Mouse (Mus musculus): ENCODE results near the gene Pbld2.

Gene Pbld2

GRCm38 (mm10) chr10:63060406-63060805 is 36.3 kb downstream of the Pbld2 start:
- DNase-seq (ENCODE audit: extremely low read depth, insufficient read length, low spot score): no peak

DNA sequence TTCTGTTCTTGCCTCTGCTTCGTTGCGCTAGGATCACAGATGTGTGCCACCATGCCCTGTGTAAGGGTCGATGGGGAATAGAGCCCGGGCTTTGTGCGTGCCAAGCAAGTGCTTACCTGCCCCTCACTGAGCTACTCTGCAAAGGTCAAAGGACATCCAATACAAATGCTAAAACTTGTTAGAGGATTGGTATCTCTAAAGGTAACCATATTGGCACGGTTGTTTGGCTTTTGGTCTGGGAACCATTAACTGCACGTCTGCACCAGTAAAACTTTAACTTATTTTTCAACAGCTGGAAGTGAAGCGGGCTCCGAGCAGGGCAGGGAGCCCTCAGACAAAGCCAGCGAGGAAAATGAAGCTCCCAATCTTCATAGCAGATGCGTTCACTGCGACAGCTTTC is 37.2 kb downstream of the Pbld2 start:
- DNase-seq (ENCODE audit: extremely low read depth, insufficient read length, low spot score): no peak

DNA sequence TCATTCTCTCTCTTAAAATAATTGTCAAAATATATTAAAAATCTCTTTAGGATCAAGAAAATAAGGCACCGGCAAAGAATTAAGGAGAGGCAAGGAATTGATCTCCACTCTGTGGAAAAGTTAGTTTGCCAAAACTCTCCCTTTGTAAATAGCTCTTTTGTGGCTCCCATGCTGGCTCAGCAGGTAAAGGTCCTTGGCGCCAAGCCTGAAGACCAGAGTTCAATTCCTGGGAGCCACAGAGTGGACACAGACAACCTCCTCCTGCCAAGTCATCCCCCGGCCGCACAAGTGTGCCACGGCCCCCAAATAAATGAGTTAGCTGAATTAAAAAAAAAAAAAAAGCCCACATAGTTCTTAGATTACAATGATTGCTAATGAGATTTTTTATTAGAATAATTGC is 38.6 kb downstream of the Pbld2 start:
- DNase-seq (ENCODE audit: extremely low read depth, insufficient read length, low spot score): no peak

GRCm38 (mm10) chr10:63063365-63063764 is 39.2 kb downstream of the Pbld2 start:
- no peak for DNase-seq (ENCODE audit: extremely low read depth, insufficient read length, low spot score)

DNA sequence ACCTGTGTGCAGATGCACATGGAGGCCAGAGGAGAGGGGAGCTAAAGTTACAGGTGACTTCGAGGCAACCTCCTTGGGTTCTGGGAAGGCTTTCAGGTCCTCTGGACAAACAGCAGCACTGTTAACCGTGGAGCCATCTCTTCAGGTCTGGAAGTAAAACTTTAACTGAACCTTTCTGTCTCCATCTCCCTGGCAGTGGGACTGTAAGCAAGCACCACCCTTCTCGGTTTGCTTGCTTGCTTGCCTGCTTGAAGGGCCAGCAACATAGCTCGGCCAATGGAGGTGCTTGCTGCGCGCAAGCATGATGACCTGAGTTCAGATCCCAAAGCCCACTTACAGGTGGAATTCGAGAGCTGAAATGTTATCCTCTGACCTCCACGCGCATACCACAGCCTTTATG is 40.4 kb downstream of the Pbld2 start:
- DNase-seq (ENCODE audit: extremely low read depth, insufficient read length, low spot score): no peak

DNA sequence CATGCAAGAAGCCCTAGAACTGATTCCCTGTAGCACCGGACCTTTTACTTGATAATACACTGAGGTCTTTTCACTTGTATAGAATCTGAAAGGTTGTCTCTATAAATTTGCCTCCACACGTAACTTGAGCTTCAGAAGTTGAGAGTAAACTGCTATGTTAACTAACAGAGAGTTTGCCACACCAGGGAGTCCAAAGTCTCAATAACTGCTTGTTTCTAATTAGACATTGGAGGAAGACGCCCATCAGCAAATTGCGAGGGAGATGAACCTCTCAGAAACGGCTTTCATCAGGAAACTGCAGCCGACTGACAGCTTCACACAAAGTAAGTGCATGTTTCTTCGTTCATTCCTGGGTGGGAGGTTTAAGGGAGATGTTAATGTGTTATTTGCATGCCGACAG is 41.4 kb downstream of the Pbld2 start:
- no peak for DNase-seq (ENCODE audit: extremely low read depth, insufficient read length, low spot score)

DNA sequence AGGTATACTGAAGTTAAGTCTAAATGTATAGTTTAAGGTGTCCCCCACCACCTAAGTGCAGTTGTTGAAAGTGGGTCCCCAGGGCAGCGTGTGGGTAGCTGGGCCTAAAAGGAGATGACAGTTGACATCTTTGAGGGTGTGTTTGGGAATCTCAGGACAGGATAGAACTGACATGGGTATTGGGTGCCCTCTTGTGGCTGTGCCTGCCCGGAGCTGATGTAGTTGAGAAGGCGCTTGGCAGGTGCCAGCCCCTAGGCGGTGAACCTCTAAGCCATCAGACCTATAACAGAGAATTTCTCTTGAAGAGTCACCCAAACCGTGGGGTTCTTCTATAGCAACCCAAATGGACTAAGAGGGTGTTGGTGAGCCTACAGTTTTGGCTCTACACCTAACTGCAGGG is 41.9 kb downstream of the Pbld2 start:
- DNase-seq (ENCODE audit: extremely low read depth, insufficient read length, low spot score): peak; percentile 13

- no peak for DNase-seq (ENCODE audit: extremely low read depth, insufficient read length, low spot score)
Observed at GRCm38 (mm10) chr10:63086304-63086703, 62.2 kb downstream of the Pbld2 start.

- no peak for DNase-seq (ENCODE audit: extremely low read depth, insufficient read length, low spot score)
Observed at GRCm38 (mm10) chr10:63089103-63089757, 65.1 kb downstream of the Pbld2 start.

- no peak for DNase-seq (ENCODE audit: extremely low read depth, insufficient read length, low spot score)
Observed at GRCm38 (mm10) chr10:63089758-63090571, 65.8 kb downstream of the Pbld2 start.

GRCm38 (mm10) chr10:63091915-63092314 is 67.8 kb downstream of the Pbld2 start:
- DNase-seq (ENCODE audit: extremely low read depth, insufficient read length, low spot score): no peak

DNA sequence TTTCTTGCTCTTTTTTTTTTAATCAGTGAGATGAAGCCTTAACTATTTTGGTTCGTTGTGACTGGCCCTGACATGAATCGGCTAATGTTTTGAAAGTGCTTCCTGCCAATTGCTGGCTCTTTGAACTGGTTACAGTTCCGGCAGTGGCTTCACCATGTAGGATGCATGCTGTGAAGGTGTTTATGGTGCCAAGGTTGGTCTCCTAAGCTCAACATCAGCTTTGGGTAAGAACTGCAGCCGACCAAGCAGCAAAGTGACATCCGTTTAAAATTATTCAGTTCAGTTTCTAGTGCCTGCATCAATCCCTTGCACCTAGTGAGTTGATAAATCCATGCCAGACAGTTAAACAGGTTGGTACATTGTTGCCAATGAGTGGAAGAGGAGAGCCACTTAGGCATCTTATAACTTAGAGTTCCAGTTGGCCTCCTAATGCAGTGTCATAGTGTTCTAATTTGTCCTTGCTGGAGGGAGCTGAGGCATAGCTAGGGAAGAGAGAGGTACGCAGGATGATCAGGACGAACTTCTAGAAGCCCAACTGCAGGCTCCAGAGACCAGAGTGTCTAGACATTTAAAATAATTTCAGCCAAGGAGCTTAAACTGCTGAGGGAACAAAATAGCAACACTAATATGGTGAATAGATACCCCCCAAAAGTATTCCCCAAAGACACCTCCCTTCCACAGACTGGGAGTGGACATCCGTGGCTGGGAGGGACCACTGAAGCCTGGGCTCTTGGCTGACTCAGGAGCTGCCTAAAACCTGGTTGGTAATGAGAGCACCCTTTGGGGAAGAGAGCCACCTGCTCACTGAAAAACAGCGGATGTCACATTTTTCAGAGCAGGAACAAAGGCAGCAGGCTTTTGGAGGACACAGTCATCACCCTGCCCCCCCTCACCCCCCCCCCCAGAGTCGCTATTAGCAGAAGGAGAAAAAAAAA is 68.8 kb downstream of the Pbld2 start:
- DNase-seq (ENCODE audit: extremely low read depth, insufficient read length, low spot score): no peak

DNA sequence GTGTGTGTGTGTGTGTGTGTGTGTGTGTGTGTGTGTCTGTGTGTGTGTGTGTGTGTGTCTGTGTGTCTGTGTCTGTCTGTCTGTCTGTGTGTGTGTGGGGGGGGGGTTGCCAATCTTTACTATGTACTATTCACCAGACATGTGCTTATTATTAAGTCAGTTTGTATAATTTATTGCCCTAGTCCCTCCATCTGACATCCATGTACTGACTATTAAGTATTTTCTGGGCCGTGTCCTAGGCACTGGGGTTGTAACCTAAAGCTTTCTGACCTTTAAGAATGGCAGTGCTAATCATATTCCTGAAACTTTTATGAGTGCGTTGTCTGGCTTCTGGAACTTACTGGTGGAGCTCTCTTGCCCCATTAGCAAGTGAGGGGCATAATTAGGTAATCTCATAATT is 72.6 kb downstream of the Pbld2 start:
- DNase-seq (ENCODE audit: extremely low read depth, insufficient read length, low spot score): no peak

- DNase-seq (ENCODE audit: extremely low read depth, insufficient read length, low spot score): no peak
Observed at GRCm38 (mm10) chr10:63098191-63098590, 74.1 kb downstream of the Pbld2 start.

GRCm38 (mm10) chr10:63099521-63099920 is 75.4 kb downstream of the Pbld2 start, which contains the start of gene Atoh7:
Atoh7 (plus strand) TSS chr10:63099651.
- DNase-seq (ENCODE audit: extremely low read depth, insufficient read length, low spot score): no peak

DNA sequence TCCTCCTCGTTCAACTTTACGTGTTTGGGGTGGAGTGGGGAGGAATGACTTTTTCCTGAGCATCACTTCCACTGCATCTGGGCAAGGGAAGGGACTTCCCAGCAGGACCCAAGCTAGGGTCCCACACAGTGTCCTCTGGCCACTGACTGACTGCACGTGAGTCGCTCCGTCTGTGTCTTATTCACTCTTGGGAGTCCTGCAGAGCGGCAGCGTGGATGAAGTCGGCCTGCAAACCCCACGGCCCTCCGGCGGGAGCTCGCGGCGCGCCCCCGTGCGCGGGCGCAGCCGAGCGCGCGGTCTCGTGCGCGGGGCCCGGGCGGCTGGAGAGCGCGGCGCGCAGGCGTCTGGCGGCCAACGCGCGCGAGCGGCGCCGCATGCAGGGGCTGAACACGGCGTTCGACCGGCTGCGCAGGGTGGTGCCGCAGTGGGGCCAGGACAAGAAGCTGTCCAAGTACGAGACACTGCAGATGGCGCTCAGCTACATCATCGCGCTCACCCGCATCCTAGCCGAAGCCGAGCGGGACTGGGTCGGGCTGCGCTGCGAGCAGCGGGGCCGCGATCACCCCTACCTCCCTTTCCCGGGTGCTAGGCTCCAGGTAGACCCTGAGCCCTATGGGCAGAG is 75.9 kb downstream of the Pbld2 start:
- no peak for DNase-seq (ENCODE audit: extremely low read depth, insufficient read length, low spot score)

DNA sequence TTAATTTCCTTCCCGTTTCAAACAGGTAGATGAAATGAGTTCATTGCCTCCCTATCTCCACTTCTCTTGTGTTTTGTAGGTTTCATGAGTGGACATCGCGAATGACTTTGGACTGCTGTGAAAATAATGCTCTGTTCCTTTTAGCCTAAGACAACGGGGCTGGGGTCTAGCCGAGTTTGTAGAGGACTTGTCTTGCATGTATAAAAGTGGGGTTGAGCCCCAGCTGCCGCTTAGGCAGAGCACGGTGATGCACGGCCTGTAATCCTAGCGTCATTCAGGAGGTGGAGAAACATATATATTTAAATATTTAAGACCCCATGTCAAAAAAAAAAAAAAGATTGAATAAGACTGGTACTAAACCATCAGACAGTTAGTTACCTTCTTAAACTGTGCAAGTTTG is 76.5 kb downstream of the Pbld2 start:
- DNase-seq (ENCODE audit: extremely low read depth, insufficient read length, low spot score): no peak

All from 3134 (cell line).